Mouse (Mus musculus): ENCODE results near the gene Cblc.

- TF ChIP-seq POLR2A (IDR thresholded peaks at IDR 0.05; ENCODE audit: borderline replicate concordance, low read depth, low read length), result no peak
- no peak for TF ChIP-seq CTCF (IDR thresholded peaks at IDR 0.05; ENCODE audit: low read depth, low read length)
Measured at GRCm38 (mm10) chr7:19760021-19760420, 36.6 kb downstream of the Cblc start.

Data from bone marrow macrophage, adult 2 months (primary cell).